Mouse (Mus musculus) A20 (cell line): ENCODE measurements around the gene Pou6f1.
A peak's percentile ranks its signal among the peaks of the same experiment; 100 is the strongest.

Experiments
- DNase-seq: peaks from one replicate; pipeline ENCODE4 v3.0.0-alpha.2; 2011; ENCODE audit warnings: low read depth, low spot score

The Pou6f1 gene

DNA sequence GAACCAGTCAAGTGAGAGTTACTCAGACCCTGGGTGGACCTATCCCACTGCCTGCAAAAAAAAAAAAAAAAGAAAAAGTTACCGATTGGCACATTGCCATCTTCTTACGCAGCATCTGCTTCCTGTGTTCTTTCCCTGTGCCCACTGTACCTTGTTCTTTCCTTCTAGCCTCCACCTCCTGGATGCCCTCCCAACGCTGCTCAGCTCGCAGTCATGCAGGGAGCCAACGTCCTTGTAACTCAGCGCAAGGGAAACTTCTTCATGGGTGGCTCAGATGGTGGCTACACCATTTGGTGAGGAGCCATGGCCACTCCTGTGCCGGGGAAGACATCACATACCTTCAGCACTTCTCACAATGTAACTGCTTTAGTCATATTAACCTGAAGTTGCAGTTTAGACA, 19.4 kb upstream of the Pou6f1 start:
- DNase-seq, result no peak

DNA sequence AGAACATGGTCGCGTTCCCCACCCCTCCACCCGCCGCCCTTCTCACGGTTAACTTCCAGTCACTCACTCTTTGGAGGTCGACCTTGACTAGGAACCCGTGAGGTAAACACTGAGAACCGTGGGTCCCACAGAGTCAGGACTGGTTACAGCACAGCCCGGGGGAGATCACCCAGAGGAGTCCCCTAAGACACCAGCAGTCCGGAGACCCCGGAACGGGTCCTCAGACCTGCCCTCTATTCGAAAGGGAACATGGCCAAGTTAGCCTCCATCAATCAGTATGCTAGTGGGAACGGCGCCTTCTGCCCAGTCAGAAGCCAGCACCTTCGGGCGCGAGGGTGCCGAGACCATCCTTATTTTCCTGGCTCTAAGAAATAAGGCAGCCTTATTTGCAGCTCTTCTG, 16.4 kb upstream of the Pou6f1 start:
- DNase-seq, result no peak

DNA sequence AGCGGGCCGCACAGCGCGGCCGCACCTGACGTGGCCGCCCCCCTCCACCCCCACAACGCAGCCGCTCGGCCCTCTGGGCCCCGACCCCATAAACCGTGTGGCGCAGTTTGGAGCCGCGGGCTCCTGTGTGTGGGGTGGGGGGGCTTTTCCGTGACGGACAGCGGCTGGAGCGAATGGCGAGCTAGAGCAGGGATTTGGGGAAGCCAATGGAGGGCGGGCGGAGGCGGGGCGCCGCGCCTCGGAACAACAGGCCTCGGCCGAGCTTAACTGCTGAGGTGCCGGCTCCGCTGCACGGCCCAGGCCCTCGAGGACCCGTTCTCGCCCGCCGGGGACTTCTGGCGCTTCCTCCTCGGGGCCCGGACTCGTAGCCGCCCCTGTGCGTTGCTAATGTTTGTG, 16.0 kb upstream of the Pou6f1 start:
- DNase-seq, result peak; percentile 93

DNA sequence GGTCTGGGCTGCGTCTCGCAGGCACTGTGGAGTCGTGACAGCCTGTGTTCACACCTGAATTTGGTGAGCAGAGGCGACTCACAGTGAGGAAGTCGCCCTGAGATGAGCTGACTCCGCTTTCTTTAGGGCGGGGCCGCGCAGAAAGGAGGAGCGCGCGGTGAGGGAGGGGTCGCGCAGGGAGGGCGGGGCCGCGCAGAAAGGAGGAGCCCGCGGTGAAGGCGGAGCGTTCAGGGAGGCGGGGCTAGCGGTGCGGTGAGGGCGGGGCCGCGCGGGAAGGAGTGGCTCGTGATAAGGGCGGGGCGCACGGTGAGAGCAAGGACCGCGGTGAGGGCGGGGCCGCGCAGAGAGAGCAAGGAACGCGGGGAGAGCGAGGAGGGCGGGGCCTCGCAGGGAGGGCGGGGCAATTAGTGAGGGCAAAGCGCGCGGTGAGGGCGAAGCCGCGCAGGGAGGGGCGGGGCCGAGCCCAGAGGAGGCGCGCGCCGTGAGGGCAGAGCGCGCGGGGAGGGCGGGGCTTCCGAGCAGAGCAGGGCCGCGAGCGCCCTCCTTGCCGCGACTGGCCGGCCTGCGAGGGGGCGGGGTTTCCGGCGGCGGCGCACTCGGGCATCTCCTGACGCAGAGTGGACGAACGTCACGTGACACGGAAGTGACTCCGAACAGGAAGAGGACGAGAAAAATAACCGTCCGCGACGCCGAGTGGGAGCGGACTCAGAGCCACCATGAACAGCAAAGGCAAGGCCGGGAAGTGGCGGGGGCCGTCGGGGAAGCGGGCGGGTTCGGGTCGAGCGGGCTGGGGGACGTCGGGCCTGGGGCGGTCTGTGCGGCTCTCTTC, 15.4 kb upstream of the Pou6f1 start, which contains the start of gene Dazap2:
TSS of gene Dazap2 (plus strand) at position 354 of the 829 bp plus-strand sequence.
- DNase-seq, result peak; percentile 99

DNA sequence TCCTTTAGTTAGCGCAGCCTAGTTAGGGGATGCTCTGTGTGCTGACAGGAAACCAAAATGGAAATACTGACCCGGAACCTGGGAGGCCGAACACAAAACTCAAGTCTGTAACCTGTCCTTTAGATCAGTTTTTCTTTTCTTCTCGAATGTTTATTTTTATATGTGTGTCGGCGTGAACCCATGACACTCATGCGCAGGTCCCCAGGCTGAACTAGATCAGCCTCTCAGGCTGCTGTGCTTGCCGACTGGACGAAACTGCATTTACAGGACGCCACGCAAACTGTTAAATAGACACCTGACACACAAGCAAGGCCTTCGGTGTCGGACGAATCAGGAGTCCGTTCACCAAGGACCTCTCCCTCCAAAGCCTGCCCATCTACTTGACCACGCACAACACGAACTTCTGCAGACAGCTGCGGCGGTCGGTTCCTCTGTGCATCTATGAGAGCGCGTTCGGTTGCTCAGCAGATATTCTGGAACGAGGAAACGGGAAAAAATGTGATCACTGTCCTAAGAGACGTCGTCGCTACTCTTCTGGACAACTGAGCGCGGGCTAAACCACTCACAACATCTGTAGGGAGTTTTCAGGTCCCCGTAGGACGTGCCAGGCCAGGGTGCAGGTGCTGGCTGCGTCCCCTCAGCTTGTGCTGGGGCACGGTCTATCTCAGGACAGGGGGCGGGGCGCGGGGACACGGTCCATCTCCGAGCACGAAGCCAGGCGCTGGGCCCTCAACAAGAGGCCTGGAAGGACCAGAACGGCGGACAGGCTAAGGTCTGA, 14.6 kb upstream of the Pou6f1 start:
- DNase-seq, result peak; percentile 96

DNA sequence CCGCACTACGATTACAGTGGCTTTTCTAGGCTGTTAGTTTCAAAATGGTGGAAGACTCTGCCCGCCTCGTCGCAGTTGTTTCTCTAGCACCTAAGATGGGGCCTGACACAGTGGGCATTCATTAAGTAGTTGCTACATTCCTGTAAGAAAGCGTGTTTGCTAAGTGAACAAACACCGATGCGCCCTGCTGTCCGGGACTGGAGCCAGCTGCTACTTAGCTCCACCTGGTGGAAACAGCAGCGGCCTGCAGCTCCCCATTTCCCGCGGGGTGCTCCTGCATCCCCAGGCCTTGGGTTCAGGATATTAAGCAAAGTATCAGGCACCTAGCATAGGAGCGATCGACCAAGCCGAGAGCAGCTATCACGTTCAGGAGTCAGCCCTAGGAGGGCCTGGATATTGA, 13.8 kb upstream of the Pou6f1 start:
- peak; percentile 86 for DNase-seq

DNA sequence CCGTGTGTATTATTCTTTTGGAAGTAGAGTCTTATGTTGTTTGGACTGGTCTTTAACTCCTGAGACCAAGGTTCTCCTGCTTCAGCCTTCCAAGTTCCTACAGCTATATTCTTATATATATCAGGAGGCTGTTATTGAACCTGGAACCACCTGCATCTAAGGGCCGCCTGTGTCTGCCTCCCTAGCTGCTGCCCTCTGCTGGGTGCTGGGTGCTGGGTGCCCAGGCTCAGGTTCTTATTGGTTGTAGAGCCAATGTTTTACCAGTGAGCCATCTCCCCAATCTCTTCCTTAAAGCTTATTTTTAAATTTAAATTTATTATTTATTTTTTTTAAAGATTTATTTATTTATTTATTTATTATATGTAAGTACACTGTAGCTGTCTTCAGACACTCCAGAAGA, 12.6 kb upstream of the Pou6f1 start:
- DNase-seq, result peak; percentile 72

DNA sequence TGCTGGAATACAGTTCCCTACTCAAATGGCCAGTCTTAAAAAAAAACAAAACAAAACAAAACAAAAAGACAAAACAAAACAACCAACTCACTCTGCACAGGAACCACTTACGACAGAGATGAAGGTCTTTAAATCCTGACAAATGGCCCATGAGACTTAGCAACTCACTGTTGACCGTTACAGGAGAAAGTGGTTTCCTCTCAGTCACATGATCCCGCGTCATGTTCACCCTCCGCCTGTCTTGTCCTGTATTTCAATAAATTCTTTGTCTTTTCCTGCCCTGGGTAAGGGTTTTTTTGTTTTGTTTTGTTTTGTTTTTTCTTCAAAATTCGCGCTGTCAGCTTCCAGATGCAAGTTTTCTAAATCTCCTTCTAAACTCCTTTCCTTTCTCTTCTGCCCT, 12.2 kb upstream of the Pou6f1 start:
- DNase-seq, result no peak

DNA sequence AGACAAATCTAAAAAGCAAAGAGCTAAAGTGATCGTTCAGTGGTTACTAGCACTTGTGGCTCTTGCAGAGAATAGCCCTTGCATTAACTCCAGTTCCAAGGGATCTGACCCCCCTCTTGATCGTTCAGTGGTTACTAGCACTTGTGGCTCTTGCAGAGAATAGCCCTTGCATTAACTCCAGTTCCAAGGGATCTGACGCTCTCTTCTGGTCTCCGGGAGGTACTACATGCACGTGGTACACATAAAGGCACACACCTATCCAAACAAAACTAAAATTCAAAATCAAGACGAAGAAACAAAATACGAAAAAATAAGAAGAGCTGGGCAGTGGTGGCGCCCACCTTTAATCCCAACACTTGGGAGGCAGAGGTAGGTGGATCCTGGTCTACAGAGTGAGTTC, 6.9 kb upstream of the Pou6f1 start:
- peak; percentile 26 for DNase-seq

DNA sequence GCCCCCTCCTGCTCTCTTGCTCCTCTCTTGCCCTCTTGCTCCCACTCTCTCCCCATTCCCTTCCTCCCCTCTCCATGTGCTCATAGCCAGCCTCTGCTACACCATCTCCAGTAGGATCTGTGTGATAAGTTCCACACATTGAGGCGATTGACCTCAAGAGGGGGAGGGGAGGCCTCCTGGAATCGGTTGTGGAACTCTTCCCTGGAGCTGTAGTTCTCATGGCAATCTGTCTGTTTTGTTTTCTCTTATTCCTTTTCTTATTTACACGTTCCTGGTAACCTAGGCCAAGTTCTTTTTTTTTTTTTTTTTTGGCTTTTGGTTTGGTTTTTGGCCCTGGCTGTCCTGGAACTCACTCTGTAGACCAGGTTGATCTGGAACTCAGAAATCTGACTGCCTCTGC, 1.9 kb upstream of the Pou6f1 start:
- DNase-seq, result no peak

DNA sequence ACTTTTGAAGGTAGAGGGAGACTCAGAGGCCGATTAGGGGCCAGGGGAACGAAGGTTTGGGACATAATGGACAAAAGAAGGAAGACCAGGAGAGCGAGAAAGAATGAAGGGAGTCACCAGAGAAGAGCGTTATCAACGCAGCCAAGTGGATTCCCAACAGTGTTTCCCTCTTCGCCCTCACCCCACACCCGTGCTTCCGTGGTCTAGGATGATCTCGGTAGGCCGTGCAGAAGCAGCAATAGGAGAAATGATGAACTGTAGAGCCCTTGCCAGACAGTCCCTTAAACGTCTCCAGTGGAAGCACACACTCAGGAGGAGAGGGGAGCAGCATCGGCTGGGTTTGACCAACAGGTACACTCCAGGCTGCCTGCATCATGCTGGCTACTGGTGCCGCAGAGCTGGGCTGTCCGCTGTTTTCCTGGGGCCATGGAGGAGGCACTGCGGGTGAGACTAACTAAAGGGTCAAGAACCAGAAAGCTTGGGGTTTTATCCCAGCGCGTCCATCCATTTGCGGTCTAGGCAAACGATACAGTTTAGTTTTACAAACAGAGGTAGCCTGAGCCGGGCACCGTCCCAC, 1.0 kb upstream of the Pou6f1 start:
- no peak for DNase-seq

DNA sequence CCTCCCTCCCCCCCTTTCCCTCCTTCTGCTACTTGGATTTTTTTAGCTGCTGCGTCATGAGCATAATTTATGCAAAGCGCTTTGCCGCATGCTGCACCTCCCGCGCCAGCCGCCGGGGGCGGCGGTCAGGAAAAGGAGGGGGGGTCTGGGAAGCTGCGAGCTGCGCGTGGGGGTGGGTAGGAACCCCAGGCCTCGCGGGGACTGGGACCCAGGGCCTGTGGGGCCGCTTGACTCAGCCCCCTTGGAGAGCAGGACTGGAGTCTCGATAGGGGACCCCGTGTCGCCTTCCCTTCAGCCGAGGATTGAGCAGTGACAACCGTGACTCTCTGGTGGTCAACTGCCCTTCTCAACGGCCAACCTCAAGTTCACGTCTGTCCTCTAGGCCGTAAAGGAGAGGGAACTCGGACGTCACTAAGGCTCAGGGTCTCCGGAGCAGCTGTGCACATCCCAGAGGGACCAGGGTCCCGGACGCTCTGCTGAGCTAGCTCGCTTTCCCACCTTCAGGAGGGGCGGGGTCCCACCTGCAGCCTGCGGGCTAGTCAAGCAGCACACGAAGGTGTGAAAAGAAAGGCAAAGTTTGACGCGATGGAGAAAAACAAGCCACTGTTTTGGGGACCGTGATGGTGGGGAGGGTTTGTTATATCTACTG, 387 bp upstream of the Pou6f1 start:
- peak; percentile 87 for DNase-seq

DNA sequence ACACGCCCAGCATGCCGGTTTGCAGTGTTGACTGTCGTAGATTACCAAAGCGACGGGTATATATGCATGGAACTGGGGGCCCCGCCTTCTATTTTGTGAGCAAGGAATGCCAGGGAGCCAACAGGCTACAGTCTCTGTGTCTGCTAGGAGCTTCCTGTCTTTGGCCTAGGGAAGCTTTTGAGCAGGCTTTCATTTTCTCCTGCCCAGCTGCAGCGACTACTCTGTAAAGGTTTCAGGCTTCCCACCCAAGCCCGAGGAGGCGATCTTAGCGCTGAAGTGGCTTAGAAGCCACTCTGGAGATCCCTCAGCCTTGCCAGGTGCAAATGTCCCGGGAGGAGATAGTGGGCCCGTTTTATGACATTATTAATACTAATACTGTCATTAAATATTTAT, 905 bp downstream of the Pou6f1 start:
- DNase-seq, result peak; percentile 60

DNA sequence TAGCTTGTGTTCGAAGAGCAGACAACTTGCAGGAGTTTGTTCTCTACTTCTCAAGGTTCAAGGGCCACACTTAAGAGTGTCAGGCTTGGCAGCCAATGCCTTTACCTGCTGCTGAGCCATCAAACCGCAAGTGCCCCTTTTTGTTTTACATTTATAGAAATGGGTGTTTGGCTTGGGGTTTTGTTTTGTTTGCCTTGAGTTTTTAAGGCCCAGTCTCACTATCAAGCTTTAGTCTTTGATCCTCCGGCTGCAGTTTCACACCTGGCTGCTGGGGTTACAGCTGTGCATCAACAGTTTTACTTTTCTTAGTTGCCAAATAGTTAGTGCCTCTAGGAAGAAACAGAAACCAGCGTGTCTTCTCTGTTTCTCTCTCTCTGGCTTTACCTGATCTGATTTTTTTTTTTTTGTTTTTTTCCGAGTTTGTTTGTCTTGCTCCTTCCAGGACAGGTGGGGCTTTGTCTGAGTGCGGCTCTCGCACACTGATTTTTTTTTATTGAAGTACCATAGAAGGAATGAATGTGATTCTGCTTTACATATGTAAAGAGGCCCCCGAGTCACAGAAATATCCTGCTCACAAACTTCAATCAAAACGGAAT, 1.4 kb downstream of the Pou6f1 start:
- peak; percentile 66 for DNase-seq

DNA sequence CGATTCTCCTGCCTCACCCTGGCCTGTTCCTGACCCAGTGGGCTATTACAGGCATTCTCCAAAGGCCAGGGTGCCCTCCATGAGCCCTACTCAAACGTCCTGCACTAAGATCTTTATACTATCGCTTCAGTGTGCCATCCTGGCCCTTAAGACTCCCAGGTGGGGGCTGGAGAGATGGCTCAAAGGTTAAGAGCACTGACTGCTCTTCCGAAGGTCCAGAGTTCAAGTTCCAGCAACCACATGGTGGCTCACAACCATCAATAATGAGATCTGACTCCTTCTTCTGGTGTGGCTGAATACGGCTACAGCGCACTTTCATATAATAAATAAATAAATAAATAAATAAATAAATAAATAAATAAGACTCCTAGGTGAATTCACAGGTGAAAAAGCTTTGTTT, 7.0 kb downstream of the Pou6f1 start:
- DNase-seq, result no peak

DNA sequence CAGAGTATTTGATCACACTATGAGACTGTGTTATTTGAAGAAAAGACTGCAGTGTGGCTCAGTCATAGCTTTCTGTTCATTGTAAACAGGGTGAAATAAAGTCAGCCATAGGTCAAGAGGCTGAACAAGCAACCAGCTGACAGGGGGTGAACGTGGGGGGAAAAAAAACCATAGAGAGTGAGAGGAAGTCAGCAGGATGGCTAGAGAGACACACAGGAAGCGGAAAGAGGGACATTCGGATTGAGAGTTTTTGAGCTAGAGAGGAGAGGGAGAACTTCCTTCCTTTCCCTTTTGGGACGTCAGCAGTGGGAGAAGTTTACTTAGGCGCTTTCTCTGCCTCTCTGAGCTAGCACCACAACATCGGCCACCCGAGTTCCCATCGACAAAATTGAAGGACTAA, 9.3 kb downstream of the Pou6f1 start:
- no peak for DNase-seq

DNA sequence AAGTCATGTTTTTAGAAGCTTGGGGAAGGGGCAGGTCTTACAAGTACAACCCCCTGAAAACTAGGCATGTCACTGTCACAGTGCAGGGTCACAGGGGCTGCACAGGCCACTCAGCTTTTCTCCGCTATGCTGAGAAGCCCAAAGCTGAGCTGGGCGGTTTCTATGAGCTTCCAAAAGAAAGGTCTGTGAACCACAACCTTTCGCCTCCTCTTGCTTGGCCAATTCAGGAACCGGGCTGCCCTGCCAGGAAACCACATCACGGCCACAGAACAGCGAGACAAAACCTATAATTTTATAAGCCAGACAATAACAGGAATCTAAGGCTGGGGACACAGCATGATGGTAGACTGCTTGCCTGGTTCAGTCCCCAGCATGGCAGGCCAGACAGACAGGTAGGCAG, 11.5 kb downstream of the Pou6f1 start:
- DNase-seq, result no peak

DNA sequence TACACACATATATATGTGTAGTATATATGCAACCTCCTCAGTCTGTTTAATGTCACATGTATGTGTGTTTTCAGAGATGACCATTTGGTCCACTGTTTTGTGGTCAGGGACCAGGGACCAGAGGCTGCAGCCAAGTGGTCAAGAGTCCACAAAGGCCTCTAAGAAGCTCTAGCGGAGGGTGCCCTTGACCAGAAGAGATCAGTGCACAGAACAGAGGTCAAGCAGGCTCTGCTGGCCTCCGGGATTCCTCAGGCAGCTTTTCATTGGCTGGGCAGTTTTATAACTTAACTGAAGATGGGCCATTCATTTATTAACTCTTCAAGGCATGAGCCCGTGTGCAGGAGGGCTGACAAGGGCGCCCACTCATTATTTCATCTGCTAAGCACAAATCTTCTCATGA, 12.6 kb downstream of the Pou6f1 start:
- DNase-seq, result no peak

DNA sequence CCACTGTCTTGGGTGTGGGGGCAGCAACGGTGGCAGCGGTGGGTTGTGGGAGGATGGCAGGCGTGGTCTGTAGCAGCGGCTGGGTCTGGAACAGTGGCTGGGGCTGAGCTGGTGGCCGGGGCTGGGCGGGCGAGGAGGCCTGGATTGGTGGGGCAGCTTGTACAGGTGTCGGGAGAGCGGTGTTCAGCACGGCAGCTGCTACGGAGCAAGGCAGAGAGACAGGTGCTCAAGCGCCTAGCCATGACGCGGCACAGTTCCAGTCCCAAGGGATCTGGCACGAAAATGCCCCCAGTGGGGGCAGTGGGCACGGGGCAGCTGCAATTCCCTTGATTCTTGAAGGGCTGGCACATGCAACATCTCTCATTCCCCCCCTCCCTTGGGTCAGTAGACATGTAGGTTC, 13.9 kb downstream of the Pou6f1 start:
- no peak for DNase-seq

DNA sequence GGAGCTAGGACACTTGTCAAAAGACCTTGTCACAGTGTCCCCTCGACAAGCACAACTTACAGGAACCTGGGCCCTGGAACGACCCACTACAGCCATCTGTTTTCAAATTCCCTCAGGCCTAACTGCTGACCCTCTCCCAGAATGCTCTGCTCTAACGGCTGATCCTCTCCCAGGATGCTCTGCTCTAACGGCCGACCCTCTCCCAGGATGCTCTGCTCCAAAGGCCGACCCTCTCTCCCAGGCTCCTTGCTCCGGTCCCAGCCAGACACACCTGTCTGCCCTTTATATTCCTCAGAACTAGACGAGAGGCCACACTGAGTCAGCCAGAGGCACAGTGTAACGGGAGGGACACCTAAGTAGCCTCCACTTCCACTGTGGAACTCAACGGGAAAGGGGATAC, 19.7 kb downstream of the Pou6f1 start:
- no peak for DNase-seq

DNA sequence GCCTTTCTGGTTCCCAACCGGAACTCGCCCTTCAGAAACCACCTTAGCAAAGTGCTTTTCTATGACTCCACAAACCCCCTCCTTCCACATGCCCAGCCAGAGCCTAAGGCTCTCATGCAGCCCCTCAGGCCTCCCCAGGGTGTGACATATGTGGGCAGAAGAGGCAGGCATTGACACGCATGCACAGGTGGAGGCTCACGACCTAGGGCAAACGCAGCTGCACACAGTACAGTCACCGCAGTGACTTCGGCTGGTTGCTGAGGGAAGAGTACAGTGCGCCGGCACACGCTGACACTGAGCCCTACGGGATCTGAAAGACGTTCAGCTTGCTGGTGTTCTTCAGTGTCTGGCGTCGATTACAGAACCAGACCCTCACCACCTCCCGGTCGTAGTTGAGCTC, 21.8 kb downstream of the Pou6f1 start:
- no peak for DNase-seq

DNA sequence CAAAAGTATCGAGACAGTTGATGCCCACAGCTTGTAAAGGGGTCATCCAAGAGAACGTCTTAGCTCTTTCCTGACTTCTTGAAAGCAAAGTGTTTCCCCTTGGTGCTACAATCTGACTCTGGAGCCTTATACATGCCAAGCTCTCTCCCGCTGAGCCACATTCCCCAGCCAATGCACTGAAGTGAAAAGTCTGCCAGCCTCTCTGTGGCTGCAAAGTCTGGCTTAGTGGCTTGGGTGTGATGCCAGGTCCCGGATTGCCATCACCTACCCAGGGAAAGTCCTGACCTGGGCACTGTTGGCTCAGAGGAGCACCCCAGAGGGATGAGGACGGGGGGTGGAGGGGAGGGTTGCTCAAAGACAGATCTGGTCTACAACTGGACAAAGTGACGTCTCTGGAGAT, 23.0 kb downstream of the Pou6f1 start:
- DNase-seq, result no peak
